Mouse (Mus musculus): ENCODE measurements around the gene Pigv. TPM values are rescaled to one million over a fixed set of nuclear protein-coding genes. Genes with fewer than 3 reads are reported as not detected.

Pigv gene
- polyA plus RNA-seq, 1 experiment from 2014 or later = 6.7 TPM

- Histone ChIP-seq H3K27me3 (ENCODE audit: control insufficient read depth, insufficient read depth, low read depth, low read length) (no peaks in the 10 kb centered on the region), H3K9me3 (replicated peaks; ENCODE audit: control insufficient read depth, low read length) (no peaks in the 10 kb centered on the region), H3K4me1 (ENCODE audit: control insufficient read depth, low read depth, low read length) (peaks cover 18% of the 10 kb centered on the region), H3K4me2 (ENCODE audit: low read depth, low read length) (no peak overlapping the region), H3K9ac (ENCODE audit: low read depth, low read length) (no peak overlapping the region), H3K4me3 (ENCODE audit: low read depth, low read length) (no peak overlapping the region), H3K36me3 (ENCODE audit: control insufficient read depth, insufficient read depth) (peaks cover 7% of the 10 kb centered on the region; the same call in 1 of the 2 replicates), H3K27ac (ENCODE audit: low read length) (peak overlapping the region; percentile 30; the same call in 1 of the 2 replicates)
- ATAC-seq (ENCODE audit: low read depth) = peak; percentile 38; the same call in 1 of the 2 replicates
- WGBS (ENCODE audit: insufficient replicate concordance) = 20% methylated on average over 6 of the region's 6 CpGs
Measured at GRCm38 (mm10) chr4:133666199-133666598, 6.2 kb downstream of the Pigv start.

DNA sequence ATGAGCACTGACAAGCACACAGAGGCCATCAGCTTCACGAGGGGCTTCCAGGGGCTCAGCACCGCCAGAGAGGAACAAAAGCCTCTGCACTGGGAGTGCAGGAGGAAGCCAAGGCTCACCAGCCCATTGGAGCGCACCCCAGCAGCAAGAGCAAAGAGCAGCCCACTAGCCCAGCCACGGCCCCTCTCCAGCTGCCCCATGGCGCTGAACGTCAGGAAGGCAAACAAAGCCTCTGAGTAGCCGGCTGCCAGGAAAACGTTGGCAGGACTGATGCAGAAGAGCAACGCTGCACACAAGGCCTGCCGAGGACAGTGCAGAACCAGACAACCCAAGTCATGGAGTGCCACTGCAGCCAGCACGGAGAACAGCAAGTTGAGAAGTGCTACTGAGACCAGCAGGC is 7.3 kb downstream of the Pigv start:
- Histone ChIP-seq H3K4me1 (ENCODE audit: control insufficient read depth, low read depth, low read length) (peaks cover 15% of the 10 kb centered on the region), H3K4me3 (ENCODE audit: low read depth, low read length) (no peak overlapping the region), H3K4me2 (ENCODE audit: low read depth, low read length) (no peak overlapping the region), H3K27me3 (ENCODE audit: control insufficient read depth, insufficient read depth, low read depth, low read length) (no peaks in the 10 kb centered on the region), H3K27ac (ENCODE audit: low read length) (no peak overlapping the region), H3K36me3 (ENCODE audit: control insufficient read depth, insufficient read depth) (peaks cover 7% of the 10 kb centered on the region; the same call in 1 of the 2 replicates), H3K9ac (ENCODE audit: low read depth, low read length) (no peak overlapping the region), H3K9me3 (replicated peaks; ENCODE audit: control insufficient read depth, low read length) (no peaks in the 10 kb centered on the region)
- no peak for ATAC-seq (ENCODE audit: low read depth)
- 57% methylated on average over 11 of the region's 11 CpGs for WGBS (ENCODE audit: insufficient replicate concordance)

DNA sequence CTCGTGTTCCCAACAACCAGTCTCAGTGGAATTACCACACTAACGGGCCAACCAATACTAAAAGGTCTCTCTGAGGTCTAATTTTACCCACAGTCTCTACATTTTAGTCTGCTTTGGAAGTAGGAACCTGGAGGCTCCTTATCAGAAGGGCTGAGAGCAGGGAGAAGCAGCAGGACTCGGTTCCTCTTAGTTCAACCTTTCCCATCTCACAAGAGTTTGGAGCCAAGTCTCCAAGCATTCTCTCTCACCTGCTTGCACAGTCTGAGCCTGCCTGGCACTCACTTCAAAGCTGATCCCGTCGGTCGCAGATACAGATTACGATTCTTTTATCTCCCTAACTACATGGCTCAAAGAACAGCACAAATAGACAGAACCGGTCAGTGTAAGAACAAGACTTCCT is 9.5 kb downstream of the Pigv start:
- ATAC-seq (ENCODE audit: low read depth) = no peak
- Histone ChIP-seq H3K36me3 (ENCODE audit: control insufficient read depth, insufficient read depth) (peaks cover 7% of the 10 kb centered on the region; the same call in 1 of the 2 replicates), H3K9ac (ENCODE audit: low read depth, low read length) (no peak overlapping the region), H3K27ac (ENCODE audit: low read length) (no peak overlapping the region), H3K4me3 (ENCODE audit: low read depth, low read length) (no peak overlapping the region), H3K4me1 (ENCODE audit: control insufficient read depth, low read depth, low read length) (peaks cover 21% of the 10 kb centered on the region), H3K27me3 (ENCODE audit: control insufficient read depth, insufficient read depth, low read depth, low read length) (no peaks in the 10 kb centered on the region), H3K9me3 (replicated peaks; ENCODE audit: control insufficient read depth, low read length) (no peaks in the 10 kb centered on the region), H3K4me2 (ENCODE audit: low read depth, low read length) (no peak overlapping the region)
- WGBS (ENCODE audit: insufficient replicate concordance) = 67% methylated on average over 8 of the region's 8 CpGs

- ATAC-seq (ENCODE audit: low read depth) = no peak
- Histone ChIP-seq H3K9ac (ENCODE audit: low read depth, low read length) (no peak overlapping the region), H3K27me3 (ENCODE audit: control insufficient read depth, insufficient read depth, low read depth, low read length) (no peaks in the 10 kb centered on the region), H3K36me3 (ENCODE audit: control insufficient read depth, insufficient read depth) (peaks cover 7% of the 10 kb centered on the region; the same call in 1 of the 2 replicates), H3K27ac (ENCODE audit: low read length) (no peak overlapping the region), H3K4me1 (ENCODE audit: control insufficient read depth, low read depth, low read length) (peaks cover 21% of the 10 kb centered on the region), H3K9me3 (replicated peaks; ENCODE audit: control insufficient read depth, low read length) (no peaks in the 10 kb centered on the region), H3K4me2 (ENCODE audit: low read depth, low read length) (no peak overlapping the region), H3K4me3 (ENCODE audit: low read depth, low read length) (no peak overlapping the region)
- 72% methylated on average over 8 of the region's 8 CpGs for WGBS (ENCODE audit: insufficient replicate concordance)
Measured at GRCm38 (mm10) chr4:133662421-133662820, 10.0 kb downstream of the Pigv start.

GRCm38 (mm10) chr4:133660193-133661155 is 12.0 kb downstream of the Pigv start:
- peak overlapping the region; percentile 35 for H3K4me3 ChIP-seq (ENCODE audit: low read depth, low read length)
- H3K9me3 ChIP-seq (replicated peaks; ENCODE audit: control insufficient read depth, low read length) = no peaks in the 10 kb centered on the region
- H3K27me3 ChIP-seq (ENCODE audit: control insufficient read depth, insufficient read depth, low read depth, low read length) = no peaks in the 10 kb centered on the region
- H3K9ac ChIP-seq (ENCODE audit: low read depth, low read length) = peak overlapping the region; percentile 37; the same call in 1 of the 2 replicates
- 31% methylated on average over 10 of the region's 10 CpGs for WGBS (ENCODE audit: insufficient replicate concordance)
- 0 out of 2 replicates have a peak, but pooled peaks have one; percentile 14 for ATAC-seq (ENCODE audit: low read depth)
- peak overlapping the region; percentile 86 for H3K27ac ChIP-seq (ENCODE audit: low read length)
- H3K4me2 ChIP-seq (ENCODE audit: low read depth, low read length) = peak overlapping the region; percentile 39
- peaks cover 7% of the 10 kb centered on the region; the same call in 1 of the 2 replicates for H3K36me3 ChIP-seq (ENCODE audit: control insufficient read depth, insufficient read depth)
- H3K4me1 ChIP-seq (ENCODE audit: control insufficient read depth, low read depth, low read length) = peaks cover 20% of the 10 kb centered on the region

DNA sequence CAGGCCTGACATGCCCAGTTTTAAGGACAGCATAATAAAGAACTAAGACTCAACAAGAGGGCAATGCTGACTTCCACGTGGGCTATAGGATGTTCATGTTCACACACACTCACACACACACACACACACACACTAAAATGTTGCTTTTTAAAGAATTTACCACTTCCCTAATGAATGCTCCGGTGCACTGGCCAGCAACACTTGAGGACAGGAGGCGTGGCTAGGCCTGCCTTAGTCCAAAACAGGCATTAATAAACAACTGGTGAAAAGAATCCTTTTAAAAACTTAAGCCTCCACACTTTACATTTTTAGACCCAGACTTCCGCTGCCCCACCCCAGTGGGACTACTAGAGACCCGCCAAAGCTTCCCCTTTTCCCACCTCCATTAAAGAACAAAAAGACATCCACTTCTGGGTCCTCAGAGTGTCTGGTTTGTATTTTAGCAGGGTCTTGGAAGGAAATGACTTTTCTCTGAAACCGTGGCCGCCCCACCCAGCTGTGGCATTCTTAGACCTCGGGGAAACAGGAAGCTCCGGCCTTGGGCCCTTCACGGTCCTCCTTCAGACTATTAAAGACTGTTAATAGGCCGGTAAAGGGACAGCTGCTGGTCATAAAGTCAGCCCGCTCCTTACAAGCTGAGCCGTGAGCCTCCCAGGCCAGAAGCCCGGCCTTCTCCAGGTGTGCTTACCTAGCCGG is 12.8 kb downstream of the Pigv start:
- Histone ChIP-seq H3K9me3 (replicated peaks; ENCODE audit: control insufficient read depth, low read length) (no peaks in the 10 kb centered on the region), H3K27me3 (ENCODE audit: control insufficient read depth, insufficient read depth, low read depth, low read length) (no peaks in the 10 kb centered on the region), H3K9ac (ENCODE audit: low read depth, low read length) (peak overlapping the region; percentile 37; the same call in 1 of the 2 replicates), H3K27ac (ENCODE audit: low read length) (peak overlapping the region; percentile 86), H3K36me3 (ENCODE audit: control insufficient read depth, insufficient read depth) (peaks cover 7% of the 10 kb centered on the region; the same call in 1 of the 2 replicates), H3K4me2 (ENCODE audit: low read depth, low read length) (peak overlapping the region; percentile 39), H3K4me1 (ENCODE audit: control insufficient read depth, low read depth, low read length) (peaks cover 13% of the 10 kb centered on the region), H3K4me3 (ENCODE audit: low read depth, low read length) (peak overlapping the region; percentile 35)
- peak; percentile 35 for ATAC-seq (ENCODE audit: low read depth)
- 10% methylated on average over 15 of the region's 15 CpGs for WGBS (ENCODE audit: insufficient replicate concordance)

DNA sequence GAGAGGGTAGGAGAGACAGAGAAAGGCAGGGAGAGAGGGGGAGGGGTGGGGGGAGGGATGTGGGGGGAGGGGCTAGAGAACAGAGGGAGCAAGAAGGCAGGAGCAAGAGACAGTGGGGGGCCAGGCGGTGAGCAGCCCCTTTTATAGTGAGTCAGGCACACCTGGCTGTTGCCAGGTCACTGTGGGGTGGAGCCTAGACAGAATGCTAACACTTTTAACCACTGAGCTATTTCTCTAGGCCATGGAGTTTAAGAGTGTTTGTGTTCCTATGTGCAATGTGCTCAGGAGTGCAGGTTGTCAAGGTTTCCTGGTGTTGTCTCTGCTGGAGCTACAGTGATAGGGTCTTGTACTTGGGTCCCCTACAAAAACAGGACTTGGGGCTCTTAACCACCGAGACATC is 13.7 kb downstream of the Pigv start:
- no peaks in the 10 kb centered on the region for H3K9me3 ChIP-seq (replicated peaks; ENCODE audit: control insufficient read depth, low read length)
- no peak overlapping the region for H3K9ac ChIP-seq (ENCODE audit: low read depth, low read length)
- 40% methylated on average over 2 of the region's 2 CpGs for WGBS (ENCODE audit: insufficient replicate concordance)
- no peak overlapping the region for H3K27ac ChIP-seq (ENCODE audit: low read length)
- H3K36me3 ChIP-seq (ENCODE audit: control insufficient read depth, insufficient read depth) = peaks cover 7% of the 10 kb centered on the region; the same call in 1 of the 2 replicates
- H3K27me3 ChIP-seq (ENCODE audit: control insufficient read depth, insufficient read depth, low read depth, low read length) = no peaks in the 10 kb centered on the region
- H3K4me2 ChIP-seq (ENCODE audit: low read depth, low read length) = no peak overlapping the region
- H3K4me1 ChIP-seq (ENCODE audit: control insufficient read depth, low read depth, low read length) = peaks cover 13% of the 10 kb centered on the region
- ATAC-seq (ENCODE audit: low read depth) = no peak
- no peak overlapping the region for H3K4me3 ChIP-seq (ENCODE audit: low read depth, low read length)

GRCm38 (mm10) chr4:133657829-133658458 is 14.5 kb downstream of the Pigv start:
- no peak overlapping the region for H3K9ac ChIP-seq (ENCODE audit: low read depth, low read length)
- no peak for ATAC-seq (ENCODE audit: low read depth)
- H3K27me3 ChIP-seq (ENCODE audit: control insufficient read depth, insufficient read depth, low read depth, low read length) = no peaks in the 10 kb centered on the region
- H3K36me3 ChIP-seq (ENCODE audit: control insufficient read depth, insufficient read depth) = peaks cover 7% of the 10 kb centered on the region; the same call in 1 of the 2 replicates
- H3K4me1 ChIP-seq (ENCODE audit: control insufficient read depth, low read depth, low read length) = peaks cover 13% of the 10 kb centered on the region
- no peak overlapping the region for H3K27ac ChIP-seq (ENCODE audit: low read length)
- no peak overlapping the region for H3K4me2 ChIP-seq (ENCODE audit: low read depth, low read length)
- H3K4me3 ChIP-seq (ENCODE audit: low read depth, low read length) = no peak overlapping the region
- 75% methylated on average over 5 of the region's 5 CpGs for WGBS (ENCODE audit: insufficient replicate concordance)
- no peaks in the 10 kb centered on the region for H3K9me3 ChIP-seq (replicated peaks; ENCODE audit: control insufficient read depth, low read length)

Measured in liver, embryonic 16.5 days (tissue).